Mouse (Mus musculus): ENCODE measurements at regions not wholly inside any gene's neighbourhood (a gene's known extent, or its start where the extent isn't known, plus 50 kb on each side); places are given as distances from the start of the nearest gene placed in this dataset.

DNA sequence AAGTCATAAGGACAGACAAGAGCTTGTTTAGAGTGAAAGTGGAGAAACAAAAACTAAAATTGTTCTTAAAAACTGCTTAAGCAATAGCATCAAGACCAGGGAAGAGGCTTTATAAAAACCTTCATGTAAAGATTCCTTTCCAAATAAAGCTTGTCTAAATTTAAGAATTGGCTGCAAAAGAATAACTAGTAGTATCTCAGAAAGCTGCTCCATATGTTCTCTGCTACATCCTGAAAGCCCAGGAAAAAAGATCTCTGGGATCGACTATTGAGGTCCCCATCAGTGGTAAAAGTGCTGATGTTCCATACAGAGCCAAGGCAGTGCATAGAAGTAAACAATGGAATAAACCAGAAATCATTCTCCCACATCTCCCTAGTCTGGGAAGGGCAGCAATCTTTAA lies 281.2 kb upstream of the Cypt12 start:
- no peak for DNase-seq (ENCODE audit: inconsistent ontology term)

DNA sequence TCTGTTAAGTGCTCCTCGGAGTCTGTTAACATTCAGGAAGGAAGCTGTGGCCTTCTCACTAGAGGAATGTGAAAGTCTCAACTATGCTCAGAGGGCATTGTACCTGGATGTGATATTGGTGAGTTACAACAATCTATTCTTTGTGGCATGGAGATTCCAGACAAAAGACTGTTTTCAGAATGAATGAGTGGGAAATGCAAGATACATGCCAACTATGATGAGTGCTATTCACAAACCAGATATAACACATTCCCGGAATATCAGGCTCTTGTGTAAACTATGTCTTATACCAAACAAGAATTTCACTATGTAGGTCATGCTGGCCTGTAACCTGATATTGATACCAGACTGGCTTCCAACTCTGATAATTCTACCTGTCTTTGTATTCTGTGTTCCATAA lies 279.4 kb upstream of the Cypt12 start:
- DNase-seq (ENCODE audit: inconsistent ontology term), result peak; percentile 92

All from Muller cell, postnatal 12 days (primary cell).